Mouse (Mus musculus) cerebellum, adult 2 months (tissue): ENCODE results near the gene Cttnbp2nl. TPM values are rescaled to one million over a fixed set of nuclear protein-coding genes. Genes with fewer than 3 reads are reported as not detected.

Experiments used
- DNase-seq, 2 experiments: peaks; one replicate each; pipeline ENCODE4 v3.0.0; 2021
- H3K27ac ChIP-seq: fragments of 200-500 bp; 2 replicates; pipeline ENCODE4 v1.5.1; 2012; ENCODE audit warnings: low read length, control low read depth, inconsistent platforms; ENCODE audit not compliant: insufficient read depth
- H3K27me3 ChIP-seq: fragments of 200-500 bp; 2 replicates; pipeline ENCODE4 v1.6.1; 2012; ENCODE audit warnings: inconsistent platforms, mild to moderate bottlenecking, low read length, moderate library complexity; ENCODE audit not compliant: control insufficient read depth, insufficient read depth
- H3K4me1 ChIP-seq: fragments of 200-500 bp; 2 replicates; pipeline ENCODE4 v1.6.1; 2011; ENCODE audit warnings: low read length; ENCODE audit not compliant: control insufficient read depth, insufficient read depth
- H3K4me3 ChIP-seq: fragments of 200-500 bp; replicated peaks from 2 replicates; pipeline ENCODE3; 2011; ENCODE audit warnings: mild to moderate bottlenecking, low read depth, low read length, control low read depth; ENCODE audit not compliant: insufficient read depth
- CTCF ChIP-seq: fragments of 200-500 bp; IDR thresholded peaks from 2 replicates; pipeline ENCODE4 v1.5.1; 2011; ENCODE audit warnings: low read depth, mild to moderate bottlenecking, control low read depth, low read length, moderate library complexity, borderline replicate concordance; ENCODE audit not compliant: insufficient read depth
- POLR2A ChIP-seq: fragments of 200-500 bp; IDR thresholded peaks from 2 replicates; pipeline ENCODE4 v1.6.1; 2011; ENCODE audit warnings: low read length, control low read depth, borderline replicate concordance; ENCODE audit not compliant: insufficient read depth
- WGBS: fragments of 180-500 bp; shearing (Covaris S2); methylation state at CpG from one replicate; pipeline ENCODE4 v1.1.7; 2018; 5-methylcytosine and 5-hydroxymethylcytosine counted together
- polyA plus RNA-seq: library from polyadenylated mRNA; depleted of rRNA; stranded (reverse); fragments of >200 nt; gene quantifications from 2 replicates; pipeline ENCODE4 v1.2.3, GENCODE M21; 2012

Cttnbp2nl gene
- polyA plus RNA-seq, 1 experiment = 7.4 TPM

DNA sequence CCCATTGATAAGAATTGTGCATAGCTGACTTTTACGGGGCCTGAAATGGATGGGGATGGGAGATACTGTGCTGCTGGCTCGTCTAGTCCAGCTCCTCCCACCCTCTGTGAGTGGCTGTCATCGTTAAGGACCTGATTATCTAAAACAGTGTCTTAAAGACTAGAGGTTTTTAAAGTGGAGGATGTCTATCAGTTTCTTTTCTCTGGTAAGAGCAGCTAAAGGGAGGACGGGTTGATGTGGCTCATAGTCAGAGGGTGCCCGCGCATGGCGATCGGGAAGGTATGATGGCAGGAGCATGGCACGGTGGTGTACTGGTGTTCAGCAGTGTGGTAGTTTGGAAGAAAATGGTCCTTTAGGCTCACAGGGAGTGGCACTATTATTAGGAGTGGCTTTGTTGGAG, 9.7 kb upstream of the Cttnbp2nl start:
- Histone ChIP-seq H3K4me3 (no peak overlapping the region), H3K27ac (no peak overlapping the region), H3K27me3 (no peaks in the 10 kb centered on the region), H3K4me1 (no peaks in the 10 kb centered on the region)
- DNase-seq = no peak
- no peak for TF ChIP-seq POLR2A
- TF ChIP-seq CTCF = no peak
- WGBS = 85% methylated on average over 9 of the region's 9 CpGs

DNA sequence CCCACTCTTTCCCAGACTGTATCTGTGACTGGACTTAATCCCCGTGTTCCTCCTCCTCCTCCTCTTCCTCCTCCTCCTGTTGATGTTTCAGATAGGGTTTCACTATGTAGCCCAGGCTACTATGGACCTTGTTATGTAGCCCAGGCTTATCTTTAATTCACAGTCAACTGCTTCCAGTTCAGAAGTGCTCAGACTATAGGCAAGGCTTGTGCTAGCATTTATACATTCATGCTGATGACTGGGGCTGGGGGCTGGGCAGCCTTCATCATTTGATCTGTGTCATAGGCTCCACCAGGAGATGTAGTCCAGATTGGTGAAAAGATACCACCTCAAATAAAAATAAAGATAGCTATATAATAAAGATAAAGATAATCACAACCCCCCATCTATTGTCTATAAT, 9.0 kb upstream of the Cttnbp2nl start:
- Histone ChIP-seq H3K27ac (no peak overlapping the region), H3K27me3 (no peaks in the 10 kb centered on the region), H3K4me3 (no peak overlapping the region), H3K4me1 (no peaks in the 10 kb centered on the region)
- TF ChIP-seq CTCF (no peak), POLR2A (no peak)
- DNase-seq = no peak
- 73% methylated on average over 1 of the region's 1 CpGs for WGBS

DNA sequence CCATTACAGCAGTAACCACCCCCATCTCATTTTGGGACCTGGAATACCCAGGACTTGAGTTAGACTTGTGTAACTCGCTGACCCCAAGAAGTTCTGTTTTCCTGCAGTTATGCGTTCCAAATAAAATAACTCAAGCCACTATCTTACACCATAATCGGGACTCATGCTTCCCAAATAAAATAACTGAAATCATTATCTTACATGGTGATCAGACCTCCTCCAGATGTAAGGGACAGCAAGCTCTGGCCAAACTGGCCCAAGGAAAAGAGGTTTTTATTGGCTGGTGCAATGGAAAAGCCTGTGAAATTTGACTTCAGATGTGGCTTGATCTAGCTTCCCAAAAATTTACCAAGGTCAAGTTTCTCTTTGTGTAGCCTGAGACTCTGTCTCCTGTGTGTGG, 8.6 kb upstream of the Cttnbp2nl start:
- TF ChIP-seq CTCF = no peak
- TF ChIP-seq POLR2A = no peak
- Histone ChIP-seq H3K4me1 (no peaks in the 10 kb centered on the region), H3K27ac (no peak overlapping the region), H3K27me3 (no peaks in the 10 kb centered on the region), H3K4me3 (no peak overlapping the region)
- 85% methylated on average over 3 of the region's 3 CpGs for WGBS
- DNase-seq = no peak

DNA sequence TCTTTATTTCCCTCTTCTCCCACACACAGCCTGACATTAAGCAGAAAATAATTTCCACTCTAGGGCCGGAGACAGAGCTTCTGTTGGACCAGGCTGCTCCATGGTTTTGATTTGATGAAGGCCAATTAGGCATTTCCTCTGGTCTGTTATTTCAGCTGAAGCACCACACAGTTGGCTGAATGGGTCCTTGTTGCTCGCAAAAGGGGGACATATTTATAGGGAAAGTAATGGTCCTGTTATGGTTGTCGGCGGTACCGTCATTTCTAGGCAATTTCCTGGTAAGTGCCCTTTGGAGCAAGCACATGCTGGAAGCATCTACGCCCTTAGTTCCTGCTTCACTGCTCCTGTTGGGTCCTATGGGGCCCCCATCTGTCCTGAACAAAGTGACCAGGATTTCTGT, 8.0 kb upstream of the Cttnbp2nl start:
- no peak overlapping the region for H3K27ac ChIP-seq
- 82% methylated on average over 6 of the region's 6 CpGs for WGBS
- H3K4me1 ChIP-seq = no peaks in the 10 kb centered on the region
- no peak for DNase-seq
- no peaks in the 10 kb centered on the region for H3K27me3 ChIP-seq
- TF ChIP-seq CTCF (no peak), POLR2A (no peak)
- H3K4me3 ChIP-seq = no peak overlapping the region

DNA sequence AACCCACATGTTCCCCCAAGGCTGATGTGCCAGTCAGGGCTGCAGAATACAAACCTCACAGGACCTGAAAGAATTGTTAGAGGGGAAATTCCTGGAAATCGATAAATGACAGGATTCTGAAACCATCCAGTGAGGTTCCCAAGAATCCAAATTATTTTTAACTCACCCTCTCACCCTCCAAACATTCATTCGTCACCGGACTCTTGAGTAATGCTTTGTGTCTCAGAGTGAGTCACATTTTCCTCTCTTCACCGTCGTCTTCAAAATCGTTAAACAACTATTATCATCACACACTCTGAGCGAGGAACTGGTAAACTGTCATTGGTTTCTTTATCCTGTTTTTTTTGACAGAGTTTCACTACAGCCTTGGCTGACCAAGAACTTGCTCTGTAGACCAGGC, 7.0 kb upstream of the Cttnbp2nl start:
- no peak overlapping the region for H3K27ac ChIP-seq
- no peaks in the 10 kb centered on the region for H3K27me3 ChIP-seq
- 91% methylated on average over 7 of the region's 7 CpGs for WGBS

DNA sequence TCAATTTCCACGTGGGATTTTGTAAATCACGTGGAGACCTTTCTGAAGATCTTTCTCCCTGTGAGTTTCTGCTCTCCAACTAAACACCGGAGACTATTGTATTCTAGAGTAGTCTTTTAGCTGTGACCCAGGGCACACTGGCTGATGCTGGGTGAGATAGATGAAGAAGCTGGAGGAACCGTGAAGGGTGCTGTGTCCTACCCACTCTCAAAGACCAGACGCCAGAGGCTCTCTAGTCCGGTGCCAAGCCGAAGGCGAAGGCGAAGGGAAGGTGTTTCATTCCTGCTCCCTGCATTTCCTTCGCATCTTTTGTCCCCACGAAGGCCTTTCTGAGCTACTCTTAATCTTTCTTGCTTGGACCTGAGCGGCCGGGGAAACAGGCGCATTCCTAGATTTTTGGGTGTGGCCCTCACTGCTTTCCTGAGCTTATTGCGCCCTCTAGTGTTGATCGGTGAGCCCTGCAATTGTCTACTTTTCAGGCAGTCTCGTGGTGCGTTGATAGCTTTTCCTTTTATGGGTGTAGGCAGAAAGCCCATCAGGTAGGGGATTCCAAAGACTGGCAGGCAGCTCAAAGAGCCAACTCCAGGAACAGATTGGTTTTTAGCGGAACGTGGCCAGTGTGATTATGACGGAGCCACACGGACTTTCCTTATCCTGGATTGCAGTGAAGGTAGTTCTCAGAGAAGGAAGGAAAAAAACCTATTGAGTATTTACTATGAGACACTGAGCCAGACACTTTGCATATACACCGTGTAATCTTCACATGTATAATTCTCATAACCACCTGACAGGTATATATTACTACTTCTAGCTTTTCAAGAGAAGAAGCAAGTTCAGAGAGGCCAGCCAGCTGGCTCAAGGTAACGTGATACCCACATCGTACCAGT, 5.9 kb upstream of the Cttnbp2nl start:
- H3K4me3 ChIP-seq = peak overlapping the region; percentile 66
- TF ChIP-seq POLR2A = no peak
- peak; percentile 96 for TF ChIP-seq CTCF
- peak; percentile 83 to 89 for DNase-seq
- 9% methylated on average over 25 of the region's 25 CpGs for WGBS
- H3K4me1 ChIP-seq = no peaks in the 10 kb centered on the region
- no peak overlapping the region for H3K27ac ChIP-seq
- no peaks in the 10 kb centered on the region for H3K27me3 ChIP-seq

More for the DNA sequence above, 7.0 kb upstream of the Cttnbp2nl start:
- Histone ChIP-seq H3K4me3 (no peak overlapping the region), H3K4me1 (no peaks in the 10 kb centered on the region)
- TF ChIP-seq POLR2A (no peak), CTCF (no peak)
- DNase-seq = no peak

DNA sequence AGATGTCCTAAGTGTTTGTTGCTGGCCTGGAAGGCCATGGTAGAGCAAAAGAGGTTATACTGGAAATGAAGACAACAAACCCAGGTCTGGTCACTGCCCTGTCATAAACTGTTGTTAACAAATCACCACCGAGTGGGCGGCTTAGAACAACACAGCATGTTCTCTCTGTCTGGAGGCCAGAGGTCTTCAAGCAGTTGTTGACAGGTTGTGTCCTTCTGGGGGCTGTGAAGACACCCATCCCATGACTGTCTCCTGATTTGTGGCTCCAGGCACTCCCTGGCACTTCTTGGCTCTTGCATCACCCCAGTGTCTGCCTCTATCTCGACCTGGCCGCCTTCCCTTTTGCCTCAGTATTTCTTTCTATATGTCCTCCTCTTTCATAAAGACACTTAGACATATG, 2.7 kb upstream of the Cttnbp2nl start:
- Histone ChIP-seq H3K27me3 (no peaks in the 10 kb centered on the region), H3K27ac (no peak overlapping the region; the same call in 1 of the 2 replicates), H3K4me1 (no peaks in the 10 kb centered on the region; the same call in 1 of the 2 replicates), H3K4me3 (no peak overlapping the region)
- no peak for DNase-seq
- WGBS = 65% methylated on average over 4 of the region's 4 CpGs
- TF ChIP-seq CTCF (no peak), POLR2A (no peak)

DNA sequence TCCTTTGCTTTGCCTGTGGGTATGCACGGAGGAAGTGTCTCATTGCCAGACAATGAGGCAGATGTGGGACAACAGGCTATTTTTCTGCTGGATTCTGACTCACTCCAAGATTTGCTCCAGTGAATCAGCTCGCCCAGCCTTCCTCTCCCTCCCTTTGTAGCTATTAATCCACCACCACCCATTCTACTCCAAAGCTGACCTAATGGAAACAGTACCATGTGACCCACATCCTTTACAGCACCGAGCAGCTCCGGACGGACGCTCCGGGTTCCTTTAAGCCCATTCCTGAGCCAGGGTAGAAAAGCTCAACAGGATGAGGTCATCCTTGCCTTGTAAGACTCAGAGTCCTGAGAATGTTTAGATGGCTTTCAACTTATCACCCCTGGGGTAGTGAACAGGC, 2.0 kb upstream of the Cttnbp2nl start:
- DNase-seq = peak in 1 of 2 experiments; percentile 15
- 78% methylated on average over 7 of the region's 7 CpGs for WGBS

More for the DNA sequence above, 2.0 kb upstream of the Cttnbp2nl start:
- Histone ChIP-seq H3K27ac (no peak overlapping the region), H3K4me1 (peaks cover 3% of the 10 kb centered on the region; the same call in 1 of the 2 replicates), H3K27me3 (no peaks in the 10 kb centered on the region), H3K4me3 (no peak overlapping the region)
- no peak for TF ChIP-seq CTCF
- TF ChIP-seq POLR2A = no peak
